Mouse (Mus musculus) bone marrow macrophage, adult 2 months (primary cell): ENCODE results near the gene Crebrf.

ENCODE experiments used
- CTCF ChIP-seq: IDR thresholded peaks from 2 replicates; pipeline ENCODE4 v1.5.1; 2012; ENCODE audit warnings: low read depth, mild to moderate bottlenecking, low read length, moderate library complexity
- POLR2A ChIP-seq: IDR thresholded peaks from 2 replicates; pipeline ENCODE4 v1.6.1; 2012; ENCODE audit warnings: mild to moderate bottlenecking, low read depth, low read length, borderline replicate concordance

DNA sequence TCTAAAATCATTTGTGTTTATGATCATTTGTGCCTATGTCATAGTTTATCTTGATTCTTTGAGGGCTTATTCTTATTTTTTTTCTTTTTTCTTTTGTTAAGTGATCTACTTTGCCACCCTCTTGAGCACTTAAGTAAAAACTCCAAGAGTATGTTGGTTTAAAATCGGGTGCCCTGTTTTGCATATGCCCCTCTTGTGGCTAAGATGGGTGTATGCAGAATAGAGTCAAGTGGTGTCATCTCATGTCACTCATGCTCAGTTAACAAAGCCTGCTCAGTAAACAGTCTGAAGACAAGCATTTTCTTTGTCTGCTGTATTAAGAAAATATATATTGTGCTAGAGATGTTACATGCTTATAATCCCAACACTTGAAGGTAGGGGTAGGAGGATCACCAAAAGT lies 27.8 kb downstream of the Crebrf start:
- TF ChIP-seq CTCF: no peak
- no peak for TF ChIP-seq POLR2A
